Mouse (Mus musculus): ENCODE data around the gene Cdr2. TPM values are rescaled to one million over a fixed set of nuclear protein-coding genes. Genes with fewer than 3 reads are reported as not detected.
"Not testable (repeated sequence)": the region's sequence is repeated elsewhere in the genome, so short reads cannot be mapped to it uniquely, and the experiment has no call there.

The Cdr2 gene
- total and polyA plus RNA-seq, 2 experiments from 2014 or later: 4.5 to 41.5 TPM

DNA sequence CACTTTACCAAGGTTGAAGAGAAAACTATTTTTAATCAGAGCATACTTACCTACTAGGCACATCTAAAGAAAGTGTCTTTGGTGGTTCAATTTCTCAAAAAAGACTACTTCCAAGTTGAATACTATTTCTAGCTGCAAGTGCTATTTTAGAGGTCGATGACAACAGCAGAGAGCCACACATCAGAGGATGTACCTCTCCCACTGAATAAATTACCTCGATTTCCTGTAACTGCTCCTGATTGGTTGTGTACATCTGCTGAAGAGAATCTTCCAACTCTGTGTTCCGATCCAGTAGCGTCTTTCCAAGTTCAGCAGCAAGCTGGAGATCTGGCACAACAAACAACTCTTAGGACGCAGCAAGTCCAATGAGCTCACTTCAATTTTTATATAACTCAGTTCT lies 12.0 kb downstream of the Cdr2 start:
- ATAC-seq (ENCODE audit: insufficient read depth, low read depth) (no peak), DNase-seq (ENCODE audit: low spot score) (no peak)
- 45% methylated on average over 5 of the region's 5 CpGs for WGBS
- Histone ChIP-seq H3K4me1 (ENCODE audit: control insufficient read depth, insufficient read depth) (peaks cover 3% of the 10 kb centered on the region; the same call in 1 of the 2 replicates), H3K27me3 (ENCODE audit: control insufficient read depth, insufficient read depth, low read length) (no peaks in the 10 kb centered on the region), H3K4me2 (ENCODE audit: low read depth, low read length) (no peak overlapping the region), H3K4me3 (ENCODE audit: low read depth, low read length) (no peak overlapping the region), H3K9ac (replicated peaks; ENCODE audit: low read depth, low read length) (no peak overlapping the region), H3K36me3 (replicated peaks; ENCODE audit: control insufficient read depth, insufficient read depth, low read length) (0 out of 2 replicates have a peak, but pooled peaks cover 6% of the 10 kb centered on the region), H3K9me3 (replicated peaks; ENCODE audit: control insufficient read depth, low read length) (no peaks in the 10 kb centered on the region), H3K27ac (ENCODE audit: low read depth) (no peak overlapping the region)
- TF ChIP-seq CTCF (IDR thresholded peaks at IDR 0.05; ENCODE audit: low read depth): no peak
- TF ChIP-seq EP300 (IDR thresholded peaks at IDR 0.05; ENCODE audit: low read depth): no peak

GRCm38 (mm10) chr7:120969221-120969620 lies 12.9 kb downstream of the Cdr2 start:
- no peaks in the 10 kb centered on the region for H3K4me1 ChIP-seq (ENCODE audit: control insufficient read depth, insufficient read depth)
- no peak overlapping the region for H3K27ac ChIP-seq (ENCODE audit: low read depth)
- no peak for ATAC-seq (ENCODE audit: insufficient read depth, low read depth)
- no peaks in the 10 kb centered on the region for H3K27me3 ChIP-seq (ENCODE audit: control insufficient read depth, insufficient read depth, low read length)
- no peak overlapping the region for H3K4me3 ChIP-seq (ENCODE audit: low read depth, low read length)
- TF ChIP-seq EP300 (IDR thresholded peaks at IDR 0.05; ENCODE audit: low read depth) (no peak), CTCF (IDR thresholded peaks at IDR 0.05; ENCODE audit: low read depth) (no peak)
- DNase-seq (ENCODE audit: low spot score): no peak
- H3K4me2 ChIP-seq (ENCODE audit: low read depth, low read length): no peak overlapping the region
- H3K9me3 ChIP-seq (replicated peaks; ENCODE audit: control insufficient read depth, low read length): no peaks in the 10 kb centered on the region
- 0 out of 2 replicates have a peak, but pooled peaks cover 6% of the 10 kb centered on the region for H3K36me3 ChIP-seq (replicated peaks; ENCODE audit: control insufficient read depth, insufficient read depth, low read length)
- H3K9ac ChIP-seq (replicated peaks; ENCODE audit: low read depth, low read length): no peak overlapping the region
- 66% methylated on average over 7 of the region's 7 CpGs for WGBS

DNA sequence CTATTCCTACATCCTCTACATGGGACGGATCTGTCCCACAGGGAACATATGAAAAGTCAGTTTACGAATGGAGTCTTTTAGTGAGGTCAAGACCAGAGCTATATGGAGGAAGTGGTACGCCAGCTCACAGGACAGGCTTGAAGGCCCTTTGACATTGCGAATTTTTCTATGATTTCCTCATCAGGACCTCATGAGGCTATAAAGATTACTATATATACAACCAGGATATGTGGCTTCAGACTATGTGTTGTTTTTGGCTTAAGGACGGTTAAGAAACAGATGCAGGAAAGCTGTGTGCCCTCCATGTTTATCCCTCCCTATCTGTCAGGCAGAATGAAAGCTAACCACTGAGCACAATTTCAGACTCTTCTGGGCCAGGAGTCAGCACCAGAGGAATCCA lies 19.0 kb downstream of the Cdr2 start:
- H3K4me3 ChIP-seq (ENCODE audit: low read depth, low read length): no peak overlapping the region
- no peak overlapping the region for H3K9ac ChIP-seq (replicated peaks; ENCODE audit: low read depth, low read length)
- H3K4me1 ChIP-seq (ENCODE audit: control insufficient read depth, insufficient read depth): no peaks in the 10 kb centered on the region; the same call in 1 of the 2 replicates
- H3K36me3 ChIP-seq (replicated peaks; ENCODE audit: control insufficient read depth, insufficient read depth, low read length): peaks cover 16% of the 10 kb centered on the region
- WGBS: 59% methylated on average over 5 of the region's 5 CpGs
- no peaks in the 10 kb centered on the region for H3K27me3 ChIP-seq (ENCODE audit: control insufficient read depth, insufficient read depth, low read length)
- DNase-seq (ENCODE audit: low spot score) (no peak), ATAC-seq (ENCODE audit: insufficient read depth, low read depth) (no peak)
- H3K27ac ChIP-seq (ENCODE audit: low read depth): no peak overlapping the region
- TF ChIP-seq EP300 (IDR thresholded peaks at IDR 0.05; ENCODE audit: low read depth) (no peak), CTCF (IDR thresholded peaks at IDR 0.05; ENCODE audit: low read depth) (no peak)
- no peaks in the 10 kb centered on the region for H3K9me3 ChIP-seq (replicated peaks; ENCODE audit: control insufficient read depth, low read length)
- H3K4me2 ChIP-seq (ENCODE audit: low read depth, low read length): no peak overlapping the region

DNA sequence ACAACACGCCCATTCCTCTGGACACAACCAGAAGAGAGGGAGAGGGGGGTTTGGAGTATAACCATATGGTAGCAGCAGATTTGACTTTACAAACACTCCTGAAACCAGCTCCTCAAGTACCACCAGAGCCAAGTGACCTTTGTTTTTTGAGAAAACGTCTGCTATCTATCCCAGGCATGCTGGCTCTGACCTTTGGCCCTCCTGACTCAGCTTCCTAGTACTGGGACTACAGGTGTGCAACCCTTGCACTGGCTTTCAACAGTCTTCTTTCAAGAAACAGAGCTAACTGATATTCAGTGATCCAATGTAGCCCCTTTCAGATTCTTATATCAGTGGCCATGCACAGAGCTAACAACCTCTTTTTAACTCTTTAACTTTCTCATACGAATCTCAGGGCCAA lies 20.2 kb downstream of the Cdr2 start:
- Histone ChIP-seq H3K4me1 (ENCODE audit: control insufficient read depth, insufficient read depth) (no peaks in the 10 kb centered on the region; the same call in 1 of the 2 replicates), H3K36me3 (replicated peaks; ENCODE audit: control insufficient read depth, insufficient read depth, low read length) (peaks cover 28% of the 10 kb centered on the region), H3K27me3 (ENCODE audit: control insufficient read depth, insufficient read depth, low read length) (no peaks in the 10 kb centered on the region), H3K9me3 (replicated peaks; ENCODE audit: control insufficient read depth, low read length) (no peaks in the 10 kb centered on the region), H3K9ac (replicated peaks; ENCODE audit: low read depth, low read length) (no peak overlapping the region), H3K27ac (ENCODE audit: low read depth) (no peak overlapping the region), H3K4me2 (ENCODE audit: low read depth, low read length) (no peak overlapping the region), H3K4me3 (ENCODE audit: low read depth, low read length) (no peak overlapping the region)
- ATAC-seq (ENCODE audit: insufficient read depth, low read depth) (no peak), DNase-seq (ENCODE audit: low spot score) (no peak)
- 63% methylated on average over 3 of the region's 3 CpGs for WGBS
- TF ChIP-seq EP300 (IDR thresholded peaks at IDR 0.05; ENCODE audit: low read depth): no peak
- no peak for TF ChIP-seq CTCF (IDR thresholded peaks at IDR 0.05; ENCODE audit: low read depth)

DNA sequence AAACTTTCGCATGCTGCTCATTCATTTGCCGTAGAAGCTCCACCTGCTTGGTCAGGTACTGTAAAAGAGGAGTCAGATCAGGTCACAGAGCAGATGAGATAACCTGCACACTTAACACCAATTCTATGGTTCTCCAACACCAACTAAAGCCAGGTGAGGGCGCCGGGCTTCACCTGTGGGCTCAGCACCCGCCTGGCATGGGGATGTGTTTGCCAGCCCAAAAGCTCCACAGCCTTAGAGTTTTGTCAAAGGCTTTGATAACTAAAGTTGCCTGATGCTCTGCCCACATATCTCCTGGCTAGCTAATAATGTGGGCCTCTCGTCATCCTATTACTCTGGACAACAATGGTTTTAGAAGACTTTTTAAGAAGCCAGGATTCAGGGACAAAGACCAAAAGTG lies 21.5 kb downstream of the Cdr2 start:
- no peaks in the 10 kb centered on the region for H3K27me3 ChIP-seq (ENCODE audit: control insufficient read depth, insufficient read depth, low read length)
- H3K9ac ChIP-seq (replicated peaks; ENCODE audit: low read depth, low read length): no peak overlapping the region
- no peak for DNase-seq (ENCODE audit: low spot score)
- H3K4me2 ChIP-seq (ENCODE audit: low read depth, low read length): no peak overlapping the region
- H3K27ac ChIP-seq (ENCODE audit: low read depth): no peak overlapping the region
- no peaks in the 10 kb centered on the region for H3K9me3 ChIP-seq (replicated peaks; ENCODE audit: control insufficient read depth, low read length)
- 79% methylated on average over 6 of the region's 6 CpGs for WGBS
- H3K4me1 ChIP-seq (ENCODE audit: control insufficient read depth, insufficient read depth): no peaks in the 10 kb centered on the region; the same call in 1 of the 2 replicates
- TF ChIP-seq CTCF (IDR thresholded peaks at IDR 0.05; ENCODE audit: low read depth) (no peak), EP300 (IDR thresholded peaks at IDR 0.05; ENCODE audit: low read depth) (no peak)
- ATAC-seq (ENCODE audit: insufficient read depth, low read depth): no peak
- peaks cover 39% of the 10 kb centered on the region for H3K36me3 ChIP-seq (replicated peaks; ENCODE audit: control insufficient read depth, insufficient read depth, low read length)
- no peak overlapping the region for H3K4me3 ChIP-seq (ENCODE audit: low read depth, low read length)

DNA sequence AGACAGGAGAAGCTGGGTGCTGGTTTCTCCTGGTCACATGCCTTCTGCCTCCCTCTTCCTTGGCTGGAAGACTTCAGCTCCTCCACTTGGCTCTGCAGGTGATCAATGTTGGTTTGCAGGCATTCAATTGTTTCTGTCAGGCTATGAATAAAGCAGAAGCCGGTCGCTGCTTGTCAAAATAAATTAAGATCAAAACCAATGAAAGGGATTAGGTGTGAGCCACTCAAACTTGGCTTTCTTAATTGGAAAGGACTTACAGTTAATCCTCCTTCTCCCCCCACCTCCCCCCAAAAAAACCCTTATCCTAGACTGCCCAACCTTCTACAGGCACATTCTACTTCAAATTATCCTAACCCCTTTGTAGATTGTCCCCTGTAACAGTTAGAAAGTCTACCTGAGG lies 22.0 kb downstream of the Cdr2 start:
- Histone ChIP-seq H3K36me3 (replicated peaks; ENCODE audit: control insufficient read depth, insufficient read depth, low read length) (peaks cover 39% of the 10 kb centered on the region), H3K9me3 (replicated peaks; ENCODE audit: control insufficient read depth, low read length) (no peaks in the 10 kb centered on the region), H3K27me3 (ENCODE audit: control insufficient read depth, insufficient read depth, low read length) (no peaks in the 10 kb centered on the region), H3K4me3 (ENCODE audit: low read depth, low read length) (no peak overlapping the region), H3K4me2 (ENCODE audit: low read depth, low read length) (no peak overlapping the region), H3K4me1 (ENCODE audit: control insufficient read depth, insufficient read depth) (no peaks in the 10 kb centered on the region; the same call in 1 of the 2 replicates), H3K27ac (ENCODE audit: low read depth) (no peak overlapping the region), H3K9ac (replicated peaks; ENCODE audit: low read depth, low read length) (no peak overlapping the region)
- no peak for DNase-seq (ENCODE audit: low spot score)
- WGBS: 79% methylated on average over 2 of the region's 2 CpGs
- no peak for TF ChIP-seq CTCF (IDR thresholded peaks at IDR 0.05; ENCODE audit: low read depth)
- no peak for TF ChIP-seq EP300 (IDR thresholded peaks at IDR 0.05; ENCODE audit: low read depth)
- no peak for ATAC-seq (ENCODE audit: insufficient read depth, low read depth)

DNA sequence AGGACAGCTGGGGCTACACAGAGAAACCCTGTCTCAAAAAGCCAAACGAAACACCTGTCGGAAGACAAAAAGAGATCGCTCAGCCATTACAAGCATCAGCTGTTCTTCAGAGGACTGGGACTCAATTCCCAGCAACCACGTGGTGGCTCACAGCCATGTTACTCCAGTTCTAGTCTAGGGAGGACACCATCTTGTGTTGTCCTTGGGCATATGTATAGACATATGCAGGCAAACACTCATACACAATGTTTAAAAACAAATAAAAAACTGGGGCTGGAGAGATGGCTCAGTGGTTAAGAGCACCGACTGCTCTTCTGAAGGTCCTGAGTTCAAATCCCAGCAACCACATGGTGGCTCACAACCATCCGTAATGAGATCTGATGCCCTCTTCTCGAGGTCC lies 28.5 kb downstream of the Cdr2 start:
- not testable (repeated sequence) for H3K9ac ChIP-seq (replicated peaks; ENCODE audit: low read depth, low read length); H3K4me3 ChIP-seq (ENCODE audit: low read depth, low read length); H3K4me2 ChIP-seq (ENCODE audit: low read depth, low read length); H3K27me3 ChIP-seq (ENCODE audit: control insufficient read depth, insufficient read depth, low read length); ATAC-seq (ENCODE audit: insufficient read depth, low read depth); DNase-seq (ENCODE audit: low spot score); H3K4me1 ChIP-seq (ENCODE audit: control insufficient read depth, insufficient read depth); H3K9me3 ChIP-seq (replicated peaks; ENCODE audit: control insufficient read depth, low read length); H3K27ac ChIP-seq (ENCODE audit: low read depth)
- 88% methylated on average over 7 of the region's 7 CpGs for WGBS
- peaks cover 30% of the 10 kb centered on the region for H3K36me3 ChIP-seq (replicated peaks; ENCODE audit: control insufficient read depth, insufficient read depth, low read length)
